ENCODE assay signal across 9 mouse cellular contexts in the genomic region with DNA sequence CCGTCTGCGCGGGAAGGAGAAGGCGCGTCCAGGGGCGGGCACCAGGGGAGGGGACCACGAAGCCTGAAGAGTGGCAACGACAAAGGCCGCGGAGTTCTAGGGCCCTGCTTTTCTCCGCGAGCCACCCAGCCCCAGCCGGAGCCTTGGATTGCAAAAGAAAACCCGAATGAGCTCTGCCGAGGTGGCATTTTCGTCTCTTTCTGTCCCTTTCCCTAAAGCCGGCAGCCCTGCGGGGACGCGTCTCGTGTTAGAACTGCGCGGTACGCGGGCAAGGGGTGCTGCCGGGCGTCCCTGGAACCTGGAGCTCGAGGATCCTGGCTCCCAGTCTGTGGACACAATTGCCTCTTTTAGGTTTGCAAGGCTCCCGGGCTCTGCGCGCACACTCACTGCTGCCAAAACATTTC.
DNase-seq lines count a peak whose midpoint lies in the region; ATAC-seq lines count a peak whose summit lies in the region.
"Had no signal": no experiment of that assay in that cellular context is flagged by ENCODE, and none has a peak within 500 bp of the region (broad histone marks: within the 10 kb centered on the region; RNA-seq: fewer than 3 reads in every experiment).

No protein-coding gene starts in this region.

- no peak for ATAC-seq in heart, embryonic 11.5 days (replicated peaks; ENCODE audit: insufficient number of reproducible peaks, low FRiP score, low TSS enrichment)
- no peak for ATAC-seq in forebrain, embryonic 14.5 days
- ATAC-seq in stomach, embryonic 16.5 days (ENCODE audit: insufficient read depth, low FRiP score), result no peak

- H3K27me3 ChIP-seq in heart, embryonic 11.5 days (ENCODE audit: control insufficient read depth, insufficient read depth, low read length), result peaks cover 33% of the 10 kb centered on the region
- peaks cover 74% of the 10 kb centered on the region for H3K27me3 ChIP-seq in forebrain, embryonic 14.5 days (replicated peaks; ENCODE audit: control insufficient read depth, insufficient read depth, low read length)
- H3K27me3 ChIP-seq in stomach, embryonic 16.5 days (ENCODE audit: control insufficient read depth, insufficient read depth, low read length), result peaks cover 61% of the 10 kb centered on the region

- no peaks in the 10 kb centered on the region for H3K36me3 ChIP-seq in heart, embryonic 11.5 days (ENCODE audit: control insufficient read depth, insufficient read depth, low read length)
- no peaks in the 10 kb centered on the region for H3K36me3 ChIP-seq in forebrain, embryonic 14.5 days (ENCODE audit: control insufficient read depth, insufficient read depth, low read length)
- H3K36me3 ChIP-seq in stomach, embryonic 16.5 days (ENCODE audit: control insufficient read depth, insufficient read depth, low read length), result no peaks in the 10 kb centered on the region
- H3K36me3 ChIP-seq: G1E had no signal

- no peaks in the 10 kb centered on the region for H3K9me3 ChIP-seq in heart, embryonic 11.5 days (replicated peaks; ENCODE audit: control insufficient read depth, low read length)
- H3K9me3 ChIP-seq in forebrain, embryonic 14.5 days (replicated peaks; ENCODE audit: control insufficient read depth, low read length), result no peaks in the 10 kb centered on the region; the same call in 1 of the 2 replicates
- no peaks in the 10 kb centered on the region for H3K9me3 ChIP-seq in stomach, embryonic 16.5 days (replicated peaks; ENCODE audit: control insufficient read depth, low read length)

- H3K4me2 ChIP-seq in heart, embryonic 11.5 days, result peak overlapping the region; percentile 57
- H3K4me2 ChIP-seq in forebrain, embryonic 14.5 days (ENCODE audit: low read length), result peak overlapping the region; percentile 25; the same call in 1 of the 2 replicates
- H3K4me2 ChIP-seq in stomach, embryonic 16.5 days (ENCODE audit: low read depth, low read length), result peak overlapping the region; percentile 27; the same call in 1 of the 2 replicates

- H3K9ac ChIP-seq in heart, embryonic 11.5 days (ENCODE audit: low read depth, low read length), result no peak overlapping the region
- 0 out of 2 replicates have a peak overlapping the region, but pooled peaks have one; percentile 17 for H3K9ac ChIP-seq in forebrain, embryonic 14.5 days (ENCODE audit: low read length)
- H3K9ac ChIP-seq in stomach, embryonic 16.5 days (ENCODE audit: low read length), result no peak overlapping the region

- peaks cover 4% of the 10 kb centered on the region; the same call in 1 of the 2 replicates for H3K4me1 ChIP-seq in heart, embryonic 11.5 days (ENCODE audit: control insufficient read depth, insufficient read depth, low read length)
- no peaks in the 10 kb centered on the region; the same call in 1 of the 2 replicates for H3K4me1 ChIP-seq in forebrain, embryonic 14.5 days (ENCODE audit: control insufficient read depth, insufficient read depth, low read length)
- H3K4me1 ChIP-seq in stomach, embryonic 16.5 days (ENCODE audit: control insufficient read depth, insufficient read depth, low read length), result no peaks in the 10 kb centered on the region; the same call in 1 of the 2 replicates

- no peak for DNase-seq in heart, adult 9 months (ENCODE audit: low spot score in 2 of 2)
- DNase-seq in NIH3T3 (ENCODE audit: low read depth), result peak; percentile 68
- peak; percentile 41 for DNase-seq in forebrain, embryonic 14.5 days (ENCODE audit: low spot score)
- peak; percentile 16 to 33 for DNase-seq in kidney, postnatal 4 days
- DNase-seq in c-Kit-positive CD71-positive TER-119-positive erythroid progenitor cells, embryonic 14.5 days (ENCODE audit: low spot score), result no peak
- no peak for DNase-seq in natural killer cell, adult 2 months (ENCODE audit: low spot score in 2 of 2)

- peak overlapping the region; percentile 33 for H3K4me3 ChIP-seq in heart, embryonic 11.5 days (ENCODE audit: low read depth, low read length)
- no peak overlapping the region for H3K4me3 ChIP-seq in forebrain, embryonic 14.5 days (ENCODE audit: low read depth, low read length)
- H3K4me3 ChIP-seq in stomach, embryonic 16.5 days (replicated peaks; ENCODE audit: low read length), result 0 out of 2 replicates have a peak overlapping the region, but pooled peaks have one; percentile 20

- H3K27ac ChIP-seq in heart, embryonic 11.5 days (ENCODE audit: low read depth, low read length), result no peak overlapping the region
- no peak overlapping the region for H3K27ac ChIP-seq in forebrain, embryonic 14.5 days (ENCODE audit: low read depth, low read length)
- H3K27ac ChIP-seq in stomach, embryonic 16.5 days (ENCODE audit: low read length), result no peak overlapping the region

- 0% methylated on average over 28 of the region's 31 CpGs for WGBS in heart, embryonic 11.5 days (ENCODE audit: insufficient replicate concordance)
- WGBS in forebrain, embryonic 14.5 days, result under 1% methylated on average over 30 of the region's 31 CpGs
- 1% methylated on average over 31 of the region's 31 CpGs for WGBS in stomach, embryonic 16.5 days

Comparison
In these comparisons a context has a peak if more than half of its experiments do, and no peak if none do; other contexts are left out.
1. DNase-seq: peak in NIH3T3 (single experiment), forebrain, embryonic 14.5 days (single experiment) and kidney, postnatal 4 days (2 of 2); none in heart, adult 9 months (0 of 2), c-Kit-positive CD71-positive TER-119-positive erythroid progenitor cells, embryonic 14.5 days (single experiment) and natural killer cell, adult 2 months (0 of 2).
2. Peak in every context shown above with its lines, with median percentiles within 50 percentile points of each other: H3K4me2 ChIP-seq.